Mouse (Mus musculus) spleen, postnatal 14 days (tissue): ENCODE data around the gene Shisa8.

Source experiments
- DNase-seq, 2 experiments: peaks; one replicate each; pipeline ENCODE4 v3.0.0; 2021 to 2022; ENCODE audit warnings: low spot score in 2 of 2

The Shisa8 gene

GRCm38 (mm10) chr15:82156298-82156697, 56.3 kb downstream of the Shisa8 start:
- no peak for DNase-seq
